Mouse (Mus musculus) liver, embryonic 14.5 days (tissue): ENCODE measurements around the gene Hivep2.
A peak's percentile ranks its signal among the peaks of the same experiment; 100 is the strongest.

Experiments
- CTCF ChIP-seq: IDR thresholded peaks from 2 replicates; pipeline ENCODE4 v1.5.1; 2016; ENCODE audit warnings: antibody characterized with exemption, low read depth, control low read depth
- EP300 ChIP-seq: IDR thresholded peaks from 2 replicates; pipeline ENCODE4 v1.6.1; 2016; ENCODE audit warnings: antibody characterized with exemption, low read depth

GRCm38 (mm10) chr10:14197261-14197660 lies 231.4 kb downstream of the Hivep2 start:
- peak; percentile 9; the same call in 1 of the 2 replicates for TF ChIP-seq CTCF
- TF ChIP-seq EP300: no peak
